Comparison of ENCODE assay signal across 26 mouse cellular contexts in genomic region chr10:100155566-100155965, GRCm38 (mm10).
"Had no signal": no experiment of that assay in that cellular context is flagged by ENCODE, and none has a peak within 500 bp of the region (broad histone marks: within the 10 kb centered on the region; RNA-seq: fewer than 3 reads in every experiment).

No protein-coding gene starts in this region.

- H3K4me3 ChIP-seq: gastrocnemius, adult 2 months; heart, embryonic 10.5 days; heart, embryonic 12.5 days; hindbrain, embryonic 10.5 days; hindbrain, embryonic 12.5 days; kidney, embryonic 15.5 days; limb, embryonic 12.5 days; liver, embryonic 12.5 days had no signal

- H3K27ac ChIP-seq: heart, embryonic 10.5 days; hindbrain, embryonic 10.5 days; hindbrain, embryonic 12.5 days; hindbrain, embryonic 14.5 days; kidney, embryonic 15.5 days; kidney, postnatal 0 days; limb, embryonic 12.5 days; liver, embryonic 12.5 days; liver, embryonic 14.5 days had no signal

- H3K4me1 ChIP-seq: hindbrain, embryonic 10.5 days; hindbrain, embryonic 12.5 days; limb, embryonic 12.5 days; liver, embryonic 12.5 days had no signal

- H3K9me3 ChIP-seq: heart, embryonic 10.5 days; heart, embryonic 12.5 days; hindbrain, embryonic 10.5 days; hindbrain, embryonic 12.5 days; kidney, embryonic 15.5 days; limb, embryonic 12.5 days; liver, embryonic 12.5 days had no signal

- DNase-seq: gastrocnemius, adult 2 months; gastrocnemius, postnatal 10 days; gastrocnemius, postnatal 25 days; heart, adult 18-20 months; heart, postnatal 10 days; heart, postnatal 4 days; kidney, adult 11 months; kidney, adult 2 months; kidney, adult 9 months; kidney, postnatal 14 days; kidney, postnatal 36 days; layer of hippocampus, adult 9-11 months; layer of hippocampus, postnatal 36 days; left cerebral cortex, postnatal 4 days had no signal

- H3K27me3 ChIP-seq: heart, embryonic 12.5 days; hindbrain, embryonic 12.5 days; kidney, embryonic 15.5 days; limb, embryonic 12.5 days; liver, embryonic 12.5 days had no signal

- H3K4me2 ChIP-seq: heart, embryonic 12.5 days; hindbrain, embryonic 12.5 days; hindbrain, embryonic 14.5 days; kidney, embryonic 15.5 days; limb, embryonic 12.5 days; liver, embryonic 12.5 days had no signal

- H3K9ac ChIP-seq: heart, embryonic 12.5 days; hindbrain, embryonic 12.5 days; hindbrain, embryonic 14.5 days; kidney, embryonic 15.5 days; limb, embryonic 12.5 days; liver, embryonic 12.5 days; liver, embryonic 14.5 days had no signal

- ATAC-seq: hindbrain, embryonic 16.5 days; intestine, embryonic 16.5 days; liver, embryonic 12.5 days had no signal

- H3K36me3 ChIP-seq: heart, embryonic 10.5 days; heart, embryonic 12.5 days; hindbrain, embryonic 10.5 days; hindbrain, embryonic 12.5 days; kidney, embryonic 15.5 days; limb, embryonic 12.5 days; liver, embryonic 12.5 days had no signal
